In the genomic region with DNA sequence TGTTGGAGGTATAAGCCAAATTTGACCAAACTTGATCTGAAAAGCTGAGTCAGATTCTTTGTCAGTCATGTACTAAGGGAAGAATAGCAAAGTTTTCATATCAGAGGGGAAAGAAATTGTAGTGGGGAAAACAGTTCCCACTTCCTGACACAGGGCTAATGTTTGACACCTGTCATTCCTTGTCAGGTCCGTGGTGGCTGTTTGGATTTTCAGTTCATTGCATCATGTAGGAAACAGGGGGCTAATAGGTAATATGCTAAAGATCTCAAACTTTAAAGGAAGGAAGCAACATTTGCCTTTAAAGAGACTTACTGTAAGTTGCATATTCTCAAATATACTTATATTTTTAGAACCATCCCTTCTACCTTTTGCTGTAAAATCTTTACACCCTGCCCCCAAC, we compare ENCODE assay signal across 26 mouse cellular contexts.
DNase-seq lines count a peak whose midpoint lies in the region; ATAC-seq and TF ChIP-seq lines count a peak whose summit lies in the region.
"Had no signal": no experiment of that assay in that cellular context is flagged by ENCODE, and none has a peak within 500 bp of the region (broad histone marks: within the 10 kb centered on the region; RNA-seq: fewer than 3 reads in every experiment).

No protein-coding gene starts in this region.

- H3K27me3 ChIP-seq in heart, postnatal 0 days (ENCODE audit: control insufficient read depth, insufficient read depth, low read length), result no peaks in the 10 kb centered on the region
- no peaks in the 10 kb centered on the region for H3K27me3 ChIP-seq in heart, embryonic 12.5 days (replicated peaks)
- no peaks in the 10 kb centered on the region for H3K27me3 ChIP-seq in stomach, embryonic 14.5 days (ENCODE audit: control insufficient read depth, insufficient read depth, low read length)
- H3K27me3 ChIP-seq: limb, embryonic 15.5 days; liver, embryonic 13.5 days; megakaryocyte, embryonic 14.5 days; midbrain, embryonic 12.5 days had no signal

- no peak overlapping the region for H3K9ac ChIP-seq in heart, postnatal 0 days (replicated peaks; ENCODE audit: low read depth, low read length)
- no peak overlapping the region for H3K9ac ChIP-seq in heart, embryonic 12.5 days
- no peak overlapping the region for H3K9ac ChIP-seq in stomach, embryonic 14.5 days (replicated peaks; ENCODE audit: low read depth, low read length)
- H3K9ac ChIP-seq: limb, embryonic 15.5 days; liver, embryonic 13.5 days; midbrain, embryonic 12.5 days had no signal

- intact Hi-C loops in left cerebral cortex, adult 2 months (cut with DNase I), result no loop called here
- intact Hi-C loops in left cerebral cortex, postnatal 10 days (cut with DNase I), result no loop called here

- peaks cover 22% of the 10 kb centered on the region for H3K4me1 ChIP-seq in heart, postnatal 0 days (ENCODE audit: control insufficient read depth, insufficient read depth)
- peaks cover 39% of the 10 kb centered on the region for H3K4me1 ChIP-seq in heart, embryonic 12.5 days (replicated peaks)
- H3K4me1 ChIP-seq in stomach, embryonic 14.5 days (ENCODE audit: control insufficient read depth, insufficient read depth, low read length), result peaks cover 9% of the 10 kb centered on the region

- H3K4me3 ChIP-seq in heart, postnatal 0 days (ENCODE audit: low read depth, low read length), result no peak overlapping the region
- H3K4me3 ChIP-seq in heart, embryonic 12.5 days, result no peak overlapping the region
- H3K4me3 ChIP-seq in left cerebral cortex, adult 2 months, result peak overlapping the region; percentile 54
- H3K4me3 ChIP-seq in stomach, embryonic 14.5 days (ENCODE audit: low read depth, low read length), result no peak overlapping the region; the same call in 1 of the 2 replicates
- H3K4me3 ChIP-seq: heart, embryonic 10.5 days; limb, embryonic 10.5 days; liver, embryonic 13.5 days; megakaryocyte, embryonic 14.5 days; midbrain, embryonic 12.5 days had no signal

- no peaks in the 10 kb centered on the region for H3K36me3 ChIP-seq in heart, postnatal 0 days (replicated peaks; ENCODE audit: control insufficient read depth, insufficient read depth, low read length)
- H3K36me3 ChIP-seq in heart, embryonic 12.5 days, result no peaks in the 10 kb centered on the region
- H3K36me3 ChIP-seq in stomach, embryonic 14.5 days (ENCODE audit: control insufficient read depth, insufficient read depth, low read length), result no peaks in the 10 kb centered on the region
- H3K36me3 ChIP-seq: heart, embryonic 10.5 days; limb, embryonic 10.5 days; limb, embryonic 15.5 days; liver, embryonic 13.5 days; midbrain, embryonic 12.5 days had no signal

- WGBS in heart, postnatal 0 days, result 29% methylated on average over 1 of the region's 1 CpGs
- 43% methylated on average over 1 of the region's 1 CpGs for WGBS in heart, embryonic 12.5 days
- WGBS in stomach, embryonic 14.5 days, result 62% methylated on average over 1 of the region's 1 CpGs

- no peak for TF ChIP-seq CTCF in heart, postnatal 0 days (IDR thresholded peaks at IDR 0.05; ENCODE audit: low read depth)
- no peak for TF ChIP-seq CTCF in left cerebral cortex, adult 2 months (IDR thresholded peaks at IDR 0.05)

- TF ChIP-seq EP300 in heart, postnatal 0 days (IDR thresholded peaks at IDR 0.05; ENCODE audit: low read depth), result no peak

- no peak for DNase-seq in heart, postnatal 0 days (ENCODE audit: low spot score)
- no peak for DNase-seq in left cerebral cortex, adult 2 months (ENCODE audit: extremely low spot score in 1 of 2, low spot score in 2 of 2)
- no peak for DNase-seq in left cerebral cortex, postnatal 10 days (ENCODE audit: extremely low spot score in 1 of 2, low spot score in 2 of 2)
- DNase-seq in urinary bladder, postnatal 14 days (ENCODE audit: low spot score), result no peak
- no peak for DNase-seq in embryo, embryonic 11 days
- DNase-seq: adrenal gland, postnatal 14 days; cerebellum, adult 11 months; cerebellum, adult 9-11 months; gastrocnemius, postnatal 14 days; heart, postnatal 14 days; kidney, adult 11 months; kidney, postnatal 14 days; liver, embryonic 13.5 days; lung, adult 18-20 months; lung, postnatal 4 days; thymus, postnatal 4 days had no signal

- no peaks in the 10 kb centered on the region for H3K9me3 ChIP-seq in heart, postnatal 0 days (replicated peaks; ENCODE audit: control insufficient read depth, low read length)
- H3K9me3 ChIP-seq in heart, embryonic 12.5 days (replicated peaks), result no peaks in the 10 kb centered on the region
- H3K9me3 ChIP-seq in stomach, embryonic 14.5 days (ENCODE audit: control insufficient read depth, low read depth, low read length), result no peaks in the 10 kb centered on the region
- H3K9me3 ChIP-seq: heart, embryonic 10.5 days; limb, embryonic 10.5 days; limb, embryonic 15.5 days; liver, embryonic 13.5 days; megakaryocyte, embryonic 14.5 days; midbrain, embryonic 12.5 days had no signal

- H3K4me2 ChIP-seq in heart, postnatal 0 days (ENCODE audit: low read depth, low read length), result peak overlapping the region; percentile 42; the same call in 1 of the 2 replicates
- H3K4me2 ChIP-seq in heart, embryonic 12.5 days, result no peak overlapping the region
- peak overlapping the region; percentile 37 for H3K4me2 ChIP-seq in stomach, embryonic 14.5 days (replicated peaks; ENCODE audit: low read depth, low read length)
- H3K4me2 ChIP-seq: limb, embryonic 15.5 days; liver, embryonic 13.5 days; midbrain, embryonic 12.5 days had no signal

- H3K27ac ChIP-seq in heart, postnatal 0 days (ENCODE audit: low read depth), result no peak overlapping the region
- H3K27ac ChIP-seq in heart, embryonic 12.5 days (ENCODE audit: poor library complexity, severe bottlenecking), result no peak overlapping the region
- peak overlapping the region; percentile 91 for H3K27ac ChIP-seq in left cerebral cortex, adult 2 months
- H3K27ac ChIP-seq in stomach, embryonic 14.5 days (ENCODE audit: low read length), result no peak overlapping the region
- H3K27ac ChIP-seq: heart, embryonic 10.5 days; limb, embryonic 10.5 days; limb, embryonic 15.5 days; liver, embryonic 13.5 days; midbrain, embryonic 12.5 days had no signal

- ATAC-seq in heart, postnatal 0 days (ENCODE audit: insufficient read depth, low read depth), result no peak
- no peak for ATAC-seq in heart, embryonic 12.5 days (ENCODE audit: insufficient number of reproducible peaks, low FRiP score)
- no peak for ATAC-seq in stomach, embryonic 14.5 days (ENCODE audit: insufficient number of reproducible peaks, insufficient read depth, low FRiP score, low read depth)
- ATAC-seq: forebrain, embryonic 14.5 days; hindbrain, embryonic 16.5 days; lung, postnatal 0 days had no signal
